Mouse (Mus musculus): ENCODE results near the gene Dock8.
A peak's percentile ranks its signal among the peaks of the same experiment; 100 is the strongest.
"Not testable (repeated sequence)": the region's sequence is repeated elsewhere in the genome, so short reads cannot be mapped to it uniquely, and the experiment has no call there.

Gene Dock8

GRCm38 (mm10) chr19:25000153-25000552 lies 819 bp downstream of the Dock8 start:
- peak; percentile 29 for DNase-seq

GRCm38 (mm10) chr19:25002032-25002431 lies 2.7 kb downstream of the Dock8 start:
- no peak for DNase-seq

- DNase-seq, result no peak
Measured at GRCm38 (mm10) chr19:25002828-25003227, 3.5 kb downstream of the Dock8 start.

GRCm38 (mm10) chr19:25003810-25004209 lies 4.5 kb downstream of the Dock8 start:
- DNase-seq, result no peak

- DNase-seq, result no peak
Measured at GRCm38 (mm10) chr19:25006686-25007085, 7.4 kb downstream of the Dock8 start.

- DNase-seq, result no peak
Measured at GRCm38 (mm10) chr19:25008509-25008908, 9.2 kb downstream of the Dock8 start.

GRCm38 (mm10) chr19:25022766-25023165 lies 23.4 kb downstream of the Dock8 start:
- no peak for DNase-seq

- DNase-seq, result no peak
Measured at GRCm38 (mm10) chr19:25031765-25032164, 32.4 kb downstream of the Dock8 start.

- not testable (repeated sequence) for DNase-seq
Measured at GRCm38 (mm10) chr19:25033008-25033407, 33.7 kb downstream of the Dock8 start.

- DNase-seq, result no peak
Measured at GRCm38 (mm10) chr19:25035825-25036224, 36.5 kb downstream of the Dock8 start.

- no peak for DNase-seq
Measured at GRCm38 (mm10) chr19:25036784-25037183, 37.5 kb downstream of the Dock8 start.

- no peak for DNase-seq
Measured at GRCm38 (mm10) chr19:25037249-25037648, 37.9 kb downstream of the Dock8 start.

- no peak for DNase-seq
Measured at GRCm38 (mm10) chr19:25038293-25038692, 39.0 kb downstream of the Dock8 start.

- no peak for DNase-seq
Measured at GRCm38 (mm10) chr19:25041209-25041608, 41.9 kb downstream of the Dock8 start.

- DNase-seq, result no peak
Measured at GRCm38 (mm10) chr19:25042973-25043372, 43.6 kb downstream of the Dock8 start.

GRCm38 (mm10) chr19:25044057-25044456 lies 44.7 kb downstream of the Dock8 start:
- no peak for DNase-seq

- DNase-seq, result peak; percentile 29
Measured at GRCm38 (mm10) chr19:25052355-25052754, 53.0 kb downstream of the Dock8 start.

GRCm38 (mm10) chr19:25053152-25053551 lies 53.8 kb downstream of the Dock8 start:
- no peak for DNase-seq

GRCm38 (mm10) chr19:25055025-25055424 lies 55.7 kb downstream of the Dock8 start:
- DNase-seq, result peak; percentile 56

- DNase-seq, result no peak
Measured at GRCm38 (mm10) chr19:25055559-25055958, 56.2 kb downstream of the Dock8 start.

GRCm38 (mm10) chr19:25056224-25056623 lies 56.9 kb downstream of the Dock8 start:
- DNase-seq, result no peak

- DNase-seq, result no peak
Measured at GRCm38 (mm10) chr19:25057826-25058225, 58.5 kb downstream of the Dock8 start.

GRCm38 (mm10) chr19:25059847-25060364 lies 60.6 kb downstream of the Dock8 start:
- DNase-seq, result no peak

GRCm38 (mm10) chr19:25060375-25060774 lies 61.0 kb downstream of the Dock8 start:
- no peak for DNase-seq

- DNase-seq, result no peak
Measured at GRCm38 (mm10) chr19:25062188-25062856, 63.0 kb downstream of the Dock8 start.
